Mouse (Mus musculus): Measurements from ENCODE around the gene Kcnt1.

Kcnt1 gene

DNA sequence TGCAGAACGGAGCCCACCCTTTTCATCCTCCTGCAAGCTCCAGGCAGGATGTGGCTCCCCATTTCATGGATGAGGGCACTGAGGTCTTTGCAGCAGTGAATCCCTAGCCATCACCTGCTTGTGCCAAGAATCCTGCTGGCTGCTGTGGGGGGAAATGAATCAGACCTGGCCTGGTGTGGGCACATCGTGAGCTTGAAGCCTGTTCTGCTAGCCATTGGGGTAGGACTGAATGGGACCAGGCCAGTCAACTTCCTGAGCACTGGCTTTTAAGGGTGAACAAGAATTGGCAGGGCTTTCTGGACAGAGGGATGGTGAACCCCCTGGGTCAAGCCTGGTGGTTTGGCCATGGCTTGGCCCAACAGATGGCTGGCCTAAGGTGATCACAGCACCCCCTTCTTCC, 15.0 kb downstream of the Kcnt1 start:
- no peak for DNase-seq (ENCODE audit: low spot score in 2 of 2)

GRCm38 (mm10) chr2:25879061-25879460, 15.5 kb downstream of the Kcnt1 start:
- no peak for DNase-seq (ENCODE audit: low spot score in 2 of 2)

GRCm38 (mm10) chr2:25882276-25882675, 18.7 kb downstream of the Kcnt1 start:
- no peak for DNase-seq (ENCODE audit: low spot score in 2 of 2)

GRCm38 (mm10) chr2:25884756-25885155, 21.2 kb downstream of the Kcnt1 start:
- no peak for DNase-seq (ENCODE audit: low spot score in 2 of 2)

DNA sequence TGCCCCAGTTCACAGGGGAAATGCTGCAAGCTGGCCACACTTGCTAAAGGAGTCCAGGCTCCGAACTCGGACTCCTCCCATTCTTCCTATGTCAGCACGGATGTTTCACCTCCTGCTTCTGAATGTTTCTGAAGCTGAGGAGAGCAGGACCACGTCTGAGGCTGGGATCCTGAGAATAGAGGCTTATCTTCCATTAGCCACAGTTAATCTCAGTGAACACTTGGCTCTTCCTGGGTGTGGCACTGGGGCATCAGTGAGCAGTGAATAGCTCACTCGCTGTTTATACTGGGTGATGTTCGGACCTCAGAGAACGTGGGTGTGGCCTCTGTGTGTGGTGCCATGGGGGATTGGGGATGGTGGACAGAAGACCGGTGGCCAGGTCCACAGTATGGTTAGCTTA, 23.7 kb downstream of the Kcnt1 start:
- DNase-seq (ENCODE audit: low spot score in 2 of 2) = no peak

DNA sequence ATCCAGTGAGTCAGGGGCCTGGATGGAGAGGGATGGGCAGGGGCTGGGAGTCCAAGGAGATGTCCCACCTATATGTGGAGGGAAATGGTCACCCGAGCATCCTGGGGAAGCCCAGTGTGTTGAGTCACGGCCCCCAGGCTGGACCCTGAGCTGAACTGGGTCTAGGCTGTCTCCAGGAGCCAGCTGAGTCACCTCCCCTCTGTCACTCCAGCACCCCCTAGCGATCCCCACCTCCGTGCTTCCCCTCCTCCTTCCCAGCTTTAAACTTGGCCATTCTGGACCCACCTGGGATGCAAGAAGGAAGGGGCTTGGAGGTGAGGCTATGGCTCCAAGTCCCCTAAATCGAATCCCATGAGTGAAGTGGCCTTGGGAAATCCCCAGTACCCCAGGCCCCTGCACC, 24.6 kb downstream of the Kcnt1 start:
- no peak for DNase-seq (ENCODE audit: low spot score in 2 of 2)

DNA sequence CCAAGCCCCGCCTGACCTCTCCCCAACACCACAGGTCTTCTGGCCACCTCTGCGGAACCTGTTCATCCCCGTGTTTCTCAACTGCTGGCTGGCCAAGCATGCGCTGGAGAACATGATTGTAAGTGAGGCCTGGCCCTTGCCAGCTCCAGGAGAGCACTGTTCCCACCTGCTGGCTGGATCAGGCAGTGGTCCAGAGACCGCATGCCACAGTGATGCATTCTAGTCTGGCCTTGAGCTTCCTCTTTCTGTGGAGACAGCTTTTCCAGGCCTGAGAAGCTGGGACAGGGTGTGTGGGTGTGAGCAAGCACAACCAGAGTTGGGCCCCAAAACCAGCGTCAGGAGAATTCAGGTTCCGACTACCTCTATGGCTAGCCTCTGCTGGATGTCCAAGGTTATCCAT, 28.9 kb downstream of the Kcnt1 start:
- DNase-seq (ENCODE audit: low spot score in 2 of 2) = no peak

GRCm38 (mm10) chr2:25898970-25899369, 35.4 kb downstream of the Kcnt1 start:
- no peak for DNase-seq (ENCODE audit: low spot score in 2 of 2)

DNA sequence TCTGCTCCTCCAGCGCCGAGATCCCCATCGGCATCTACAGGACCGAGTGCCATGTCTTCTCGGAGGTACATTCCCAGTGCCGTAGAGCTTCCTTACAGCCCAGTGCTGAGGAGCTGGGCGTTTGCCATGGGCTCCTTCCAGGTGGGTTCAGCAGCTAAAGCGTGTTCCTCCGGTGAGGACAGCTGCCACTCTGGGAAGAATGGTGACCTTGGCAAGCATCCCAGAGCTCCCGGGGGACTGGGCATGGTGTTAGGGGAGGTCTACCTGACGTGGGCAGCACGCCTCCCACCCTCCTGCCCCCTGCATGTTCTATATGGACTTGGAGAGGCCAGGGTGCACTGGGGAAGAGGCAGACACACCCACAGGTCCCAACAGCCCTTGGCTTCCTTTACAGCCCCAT, 46.3 kb downstream of the Kcnt1 start:
- no peak for DNase-seq (ENCODE audit: low spot score in 2 of 2)

- DNase-seq (ENCODE audit: low spot score in 2 of 2) = no peak
These were observed 49.7 kb downstream of the Kcnt1 start for GRCm38 (mm10) chr2:25913247-25913646.

DNA sequence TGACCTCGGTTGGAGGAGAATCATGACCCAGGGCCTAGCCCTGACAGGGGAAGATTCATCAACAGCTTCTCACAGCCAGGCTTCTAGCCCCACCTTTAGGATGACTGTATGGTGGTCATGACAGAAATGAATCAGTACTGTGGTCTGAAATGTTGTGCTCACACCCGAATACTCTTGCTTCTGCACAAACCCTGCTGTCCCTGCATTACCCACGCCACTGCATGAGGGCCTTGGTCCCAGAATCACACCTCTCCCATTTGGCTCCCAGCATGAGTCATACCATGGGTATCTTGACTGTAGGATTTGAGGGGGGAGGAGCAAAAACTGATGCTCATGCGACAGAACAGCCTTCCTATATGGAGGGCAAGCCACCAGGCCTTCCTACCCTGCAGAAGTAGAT, 50.7 kb downstream of the Kcnt1 start:
- DNase-seq (ENCODE audit: low spot score in 2 of 2) = no peak

DNA sequence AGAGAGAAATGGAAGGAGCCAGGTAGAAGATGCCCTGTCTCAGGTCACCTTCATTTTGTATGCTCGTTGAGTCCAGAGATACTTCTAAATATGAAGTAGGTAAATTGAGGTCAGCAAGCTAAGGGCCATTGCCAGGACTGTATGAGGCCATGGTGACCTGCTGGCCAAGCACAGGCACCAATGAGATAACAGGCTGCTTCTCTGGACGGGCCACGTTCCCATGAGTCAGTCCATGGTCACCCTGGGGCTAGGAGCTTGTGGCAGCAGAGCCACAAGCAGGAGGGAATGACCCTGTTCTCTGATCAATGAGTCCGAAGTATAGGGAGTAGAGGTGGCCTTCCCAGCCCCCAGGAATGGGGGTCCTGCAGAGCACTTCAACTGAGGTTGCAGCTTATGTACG, 51.3 kb downstream of the Kcnt1 start:
- no peak for DNase-seq (ENCODE audit: low spot score in 2 of 2)

- no peak for DNase-seq (ENCODE audit: low spot score in 2 of 2)
These were observed 54.9 kb downstream of the Kcnt1 start for GRCm38 (mm10) chr2:25918408-25918807.

DNA sequence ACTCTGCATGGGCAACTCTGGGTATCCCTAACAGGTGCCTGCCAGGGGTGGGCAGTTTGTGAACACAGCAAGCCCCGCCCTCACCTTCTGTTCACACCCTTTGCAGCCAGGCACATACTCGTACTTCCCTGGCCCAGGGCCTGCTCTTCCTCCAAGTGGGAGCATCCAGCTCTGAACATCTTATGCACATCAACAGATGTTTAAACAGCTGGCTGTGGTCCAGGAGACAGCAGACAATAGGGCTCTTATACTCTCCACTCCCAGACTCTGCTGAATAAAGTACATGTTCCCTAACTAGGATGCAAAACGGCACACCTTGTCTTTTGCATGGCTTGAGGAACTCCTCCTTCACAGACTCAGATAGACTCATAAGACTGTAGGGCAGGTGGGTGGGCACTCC, 56.4 kb downstream of the Kcnt1 start:
- no peak for DNase-seq (ENCODE audit: low spot score in 2 of 2)

DNA sequence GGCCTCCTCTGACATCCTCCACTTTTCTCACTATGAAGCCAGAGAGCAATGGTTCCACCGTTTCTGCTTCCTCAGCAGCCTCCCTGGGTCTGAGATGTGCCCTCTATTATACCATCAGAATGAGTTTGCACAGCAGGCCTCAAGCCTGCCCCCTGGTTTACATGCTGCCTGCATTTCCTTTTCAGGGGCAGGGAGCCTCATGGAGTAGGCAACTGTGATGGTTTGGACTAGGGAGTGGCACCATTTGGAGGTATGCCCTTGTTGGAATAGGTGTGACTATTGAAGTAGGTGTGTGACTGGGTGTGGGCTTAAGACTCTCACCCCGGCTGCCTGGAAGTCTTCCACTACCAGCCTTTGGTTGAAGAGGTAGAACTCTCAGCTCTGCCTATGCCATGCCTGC, 60.3 kb downstream of the Kcnt1 start:
- no peak for DNase-seq (ENCODE audit: low spot score in 2 of 2)

- no peak for DNase-seq (ENCODE audit: low spot score in 2 of 2)
These were observed 61.4 kb downstream of the Kcnt1 start for GRCm38 (mm10) chr2:25924934-25925333.

DNA sequence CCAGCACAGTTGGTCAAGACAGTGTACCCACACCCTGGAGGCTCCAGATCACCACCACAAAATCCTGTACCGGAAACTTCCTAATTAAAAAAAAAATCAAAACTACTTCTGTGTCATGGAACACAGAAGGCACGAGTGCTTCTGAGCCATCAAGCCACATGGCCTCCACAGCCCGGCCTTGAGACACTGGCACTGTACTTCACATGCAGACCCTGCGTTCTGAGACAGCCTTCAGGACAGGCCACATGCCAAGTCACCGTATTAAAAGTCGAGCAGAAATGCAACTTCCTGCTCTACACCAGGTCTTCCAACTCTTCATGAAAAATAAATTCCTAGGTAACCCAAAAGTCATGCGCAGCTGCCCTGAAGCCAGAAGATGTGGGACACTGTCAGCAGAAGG, 64.3 kb downstream of the Kcnt1 start:
- DNase-seq (ENCODE audit: low spot score in 2 of 2) = no peak

DNA sequence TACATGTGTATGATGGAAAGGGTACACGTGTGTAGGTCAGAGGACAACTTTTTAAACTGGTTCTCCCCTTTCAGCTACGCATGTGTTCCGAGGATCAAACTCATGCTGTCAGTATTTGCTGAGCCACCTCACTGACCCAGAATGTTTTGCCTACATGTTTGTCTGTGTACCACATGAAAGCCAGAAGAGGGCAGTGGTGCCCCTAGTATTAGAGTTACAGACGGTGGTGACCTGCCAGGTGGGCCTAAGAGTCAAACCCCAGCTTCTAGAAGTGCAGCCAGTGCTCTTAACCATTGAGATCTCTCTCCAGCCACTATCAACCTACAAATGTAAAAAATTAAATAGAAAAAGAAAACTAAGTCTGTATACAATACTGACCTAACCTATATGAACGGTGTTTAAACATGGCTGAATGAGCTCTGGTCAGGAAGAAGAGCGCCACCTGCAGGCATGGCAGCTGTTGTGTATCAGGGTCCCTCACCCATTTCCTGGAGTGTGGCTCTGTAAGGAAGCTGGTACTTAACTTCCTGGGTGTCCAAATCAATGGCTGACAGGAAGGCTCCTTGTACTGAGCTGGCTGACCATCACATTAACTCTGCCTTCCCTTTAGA, 67.8 kb downstream of the Kcnt1 start:
- DNase-seq (ENCODE audit: low spot score in 2 of 2) = peak in 1 of 2 experiments; percentile 8

- DNase-seq (ENCODE audit: low spot score in 2 of 2) = no peak
These were observed 77.0 kb downstream of the Kcnt1 start for GRCm38 (mm10) chr2:25940503-25940902.

DNA sequence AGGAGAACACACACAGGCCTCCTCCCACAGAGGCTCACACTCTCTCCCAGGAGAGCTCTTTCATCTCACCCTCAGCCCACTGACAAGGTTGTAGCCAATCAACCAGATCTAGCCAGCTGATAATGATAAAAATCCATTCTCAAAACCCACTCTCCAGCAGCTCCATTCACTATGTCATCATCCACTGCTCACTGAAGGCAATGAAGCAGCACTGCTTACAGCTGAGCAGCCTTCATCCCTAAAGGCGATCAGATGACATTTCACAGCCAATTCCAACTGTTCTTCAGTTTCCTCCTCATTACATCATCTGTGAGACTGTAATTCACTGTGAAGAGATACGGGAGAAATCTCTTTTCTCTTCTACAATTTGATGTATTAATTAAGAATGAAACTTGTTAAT, 80.3 kb downstream of the Kcnt1 start:
- DNase-seq (ENCODE audit: low spot score in 2 of 2) = no peak

DNA sequence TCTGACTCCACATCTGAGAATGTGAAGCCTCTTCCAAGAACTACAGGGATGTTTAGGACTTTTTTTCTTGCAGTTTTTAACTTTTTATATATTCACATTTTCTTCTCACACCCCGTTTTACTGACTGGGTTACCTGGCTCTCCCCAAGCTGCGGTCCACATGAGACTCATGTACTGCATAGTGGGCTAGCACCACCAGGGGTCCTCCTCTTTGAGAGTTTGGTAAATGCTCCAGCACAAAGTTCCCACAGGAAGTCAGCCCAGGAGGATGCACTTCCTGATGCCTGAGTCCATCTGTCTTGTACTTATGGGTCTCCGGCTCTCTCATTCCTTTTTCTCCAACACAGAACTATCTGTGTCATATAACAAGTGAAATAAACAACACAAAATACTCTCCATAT, 84.4 kb downstream of the Kcnt1 start:
- no peak for DNase-seq (ENCODE audit: low spot score in 2 of 2)

DNA sequence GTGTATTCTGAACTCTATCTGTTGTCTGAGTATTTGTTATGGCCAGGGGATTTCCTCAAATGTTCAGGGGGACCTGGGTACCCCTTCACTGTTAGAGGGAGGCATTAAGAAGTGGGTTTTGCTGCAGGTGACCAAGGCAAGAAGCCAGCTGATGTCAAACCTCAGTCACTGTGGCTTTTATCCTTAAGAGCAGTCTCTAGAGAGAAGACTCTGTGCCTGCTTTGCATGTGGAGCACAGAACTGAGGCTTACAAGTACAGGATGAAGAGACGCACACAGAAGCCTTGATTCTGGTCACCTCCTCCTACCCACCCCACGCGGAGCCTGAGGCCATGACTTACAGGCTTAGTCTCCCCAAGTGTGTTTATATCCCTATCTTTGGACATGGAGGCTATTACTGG, 85.8 kb downstream of the Kcnt1 start:
- no peak for DNase-seq (ENCODE audit: low spot score in 2 of 2)

Measured in spleen, postnatal 36 days (tissue).